Mouse (Mus musculus): ENCODE measurements around the gene 1700018F24Rik. TPM values are rescaled to one million over a fixed set of nuclear protein-coding genes. Genes with fewer than 3 reads are reported as not detected.
A peak's percentile ranks its signal among the peaks of the same experiment; 100 is the strongest.
"Not testable (repeated sequence)": the region's sequence is repeated elsewhere in the genome, so short reads cannot be mapped to it uniquely, and the experiment has no call there.

The 1700018F24Rik gene
- total RNA-seq (2021): not detected

DNA sequence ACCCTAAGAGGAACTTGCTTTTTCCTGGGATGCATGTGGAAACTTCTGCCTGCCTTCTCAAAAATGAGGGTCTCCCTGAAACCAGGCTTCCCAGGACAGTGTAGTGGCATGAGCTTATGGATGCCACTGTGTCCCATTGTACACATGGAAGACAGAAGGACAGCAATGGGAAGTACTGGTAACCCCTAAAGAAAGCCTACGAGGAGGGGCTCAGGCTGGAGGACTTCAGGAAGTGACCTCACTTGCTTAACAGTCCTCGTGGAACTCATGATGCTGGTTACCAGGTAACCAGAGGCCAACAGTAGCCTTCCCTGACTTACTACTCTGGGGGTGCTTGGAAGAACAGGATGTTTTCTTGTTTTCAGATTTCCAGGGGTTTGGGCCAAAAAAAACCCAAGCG is at the start of gene 1700018F24Rik:
TSS of gene 1700018F24Rik (plus strand) at position 301 of the 400 bp plus-strand sequence.
- DNase-seq; intact Hi-C loops (cut with DNase I): not testable (repeated sequence)

DNA sequence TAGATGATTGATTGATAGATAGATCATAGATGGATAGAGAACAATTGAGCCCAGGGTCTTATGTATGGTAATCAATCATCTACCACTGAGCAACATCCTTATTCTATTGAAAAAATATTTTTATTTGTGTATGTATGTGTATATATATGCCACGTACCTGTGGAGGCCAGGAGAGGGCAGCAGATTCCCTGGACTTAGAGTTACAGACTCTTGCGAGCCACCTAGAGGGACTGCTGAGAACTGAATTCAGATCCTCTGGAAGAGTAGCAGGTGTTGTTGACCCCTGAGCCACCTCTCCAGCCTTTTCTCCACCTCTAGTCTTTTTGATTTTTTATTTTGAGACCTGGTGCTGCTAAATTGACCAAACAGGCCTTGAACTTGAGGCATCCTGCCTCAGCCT is 44.3 kb upstream of the 1700018F24Rik start:
- intact Hi-C loops (cut with DNase I): no loop called here

GRCm38 (mm10) chr5:145003362-145003761 is 39.4 kb upstream of the 1700018F24Rik start:
- intact Hi-C loops (cut with DNase I): no loop called here
- DNase-seq: no peak

More for the DNA sequence above, 44.3 kb upstream of the 1700018F24Rik start:
- no peak for DNase-seq

- no peak for DNase-seq
- intact Hi-C loops (cut with DNase I): no loop called here
Measured at GRCm38 (mm10) chr5:145004495-145004894, 38.3 kb upstream of the 1700018F24Rik start.

DNA sequence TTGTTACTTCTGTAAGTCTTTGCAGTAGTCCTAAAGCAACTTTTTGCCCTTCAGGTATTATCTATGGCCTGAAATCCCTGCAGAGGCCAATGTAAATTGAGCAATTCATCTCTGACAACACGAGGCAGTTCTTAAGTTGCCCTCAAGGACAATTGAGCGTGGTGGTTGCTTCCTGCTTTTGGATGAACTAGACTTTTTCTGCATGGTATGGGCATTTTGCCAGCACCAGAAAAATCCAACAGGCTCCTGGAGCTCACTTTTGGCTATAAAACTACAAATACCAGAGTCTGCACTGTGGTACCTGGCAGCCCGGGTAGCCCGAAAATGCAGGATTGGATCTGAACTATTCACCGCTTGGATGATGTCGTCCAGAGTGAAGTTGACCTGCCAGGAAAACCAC is 37.2 kb upstream of the 1700018F24Rik start:
- intact Hi-C loops (cut with DNase I): no loop called here
- DNase-seq: no peak

- DNase-seq: no peak
- intact Hi-C loops (cut with DNase I): no loop called here
Measured at GRCm38 (mm10) chr5:145008878-145009659, 33.7 kb upstream of the 1700018F24Rik start.

DNA sequence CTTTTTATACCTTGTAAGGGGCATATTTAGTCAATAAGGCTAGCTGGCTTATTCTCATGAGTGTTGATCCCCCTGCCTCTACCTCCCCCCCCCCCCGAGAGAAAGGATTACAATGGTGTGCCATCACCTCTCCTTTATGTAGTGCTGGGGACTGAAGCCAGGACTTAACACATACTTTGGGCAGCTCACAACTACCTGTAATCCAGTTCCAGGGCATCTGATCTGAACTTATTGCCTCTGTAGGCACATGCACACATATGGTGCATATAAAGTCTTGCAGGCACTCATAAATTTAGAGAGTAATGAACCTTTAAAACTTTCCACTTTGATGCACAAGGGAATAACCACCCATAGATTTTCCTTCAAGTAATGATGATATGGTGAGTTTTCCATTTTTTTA is 28.5 kb upstream of the 1700018F24Rik start:
- intact Hi-C loops (cut with DNase I): no loop called here

DNA sequence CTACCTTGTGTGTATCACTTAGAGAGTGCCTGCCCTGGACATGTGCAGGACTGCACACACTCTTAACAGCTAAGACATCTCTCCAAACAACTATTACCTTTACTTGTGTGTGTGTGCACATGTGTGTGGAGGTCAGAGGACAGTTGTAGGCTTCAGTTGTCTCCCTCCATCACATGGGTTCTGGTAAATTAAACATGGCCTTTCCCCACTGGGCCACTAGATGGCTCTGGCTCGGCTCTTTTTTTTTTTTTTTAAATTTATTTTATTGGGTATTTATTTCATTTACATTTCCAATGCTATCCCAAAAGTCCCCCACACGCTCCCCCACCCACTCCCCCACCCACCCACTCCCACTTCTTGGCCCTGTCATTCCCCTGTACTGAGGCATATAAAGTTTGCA is 26.0 kb upstream of the 1700018F24Rik start:
- DNase-seq; intact Hi-C loops (cut with DNase I): not testable (repeated sequence)

More for the DNA sequence above, 28.5 kb upstream of the 1700018F24Rik start:
- DNase-seq: no peak

DNA sequence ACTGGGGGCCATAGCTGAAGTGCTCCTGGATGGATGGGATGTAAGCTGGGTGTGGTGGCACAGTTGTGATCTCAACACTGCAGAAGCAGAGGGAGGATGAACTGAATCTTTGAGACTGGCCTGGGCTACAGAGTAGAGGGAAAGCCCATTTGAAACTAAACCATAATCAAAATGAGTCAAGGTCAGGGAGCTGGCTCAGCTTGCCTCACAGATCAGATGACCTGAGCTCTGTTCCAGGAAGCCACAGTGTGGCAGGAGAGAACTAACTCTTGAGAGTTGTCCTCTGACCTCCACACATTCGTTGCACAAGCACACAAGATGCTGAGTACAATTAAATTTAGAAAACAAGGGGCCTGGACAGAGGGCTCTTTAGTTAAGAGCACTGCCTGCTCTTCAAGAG is 22.5 kb upstream of the 1700018F24Rik start:
- intact Hi-C loops (cut with DNase I); DNase-seq: not testable (repeated sequence)

DNA sequence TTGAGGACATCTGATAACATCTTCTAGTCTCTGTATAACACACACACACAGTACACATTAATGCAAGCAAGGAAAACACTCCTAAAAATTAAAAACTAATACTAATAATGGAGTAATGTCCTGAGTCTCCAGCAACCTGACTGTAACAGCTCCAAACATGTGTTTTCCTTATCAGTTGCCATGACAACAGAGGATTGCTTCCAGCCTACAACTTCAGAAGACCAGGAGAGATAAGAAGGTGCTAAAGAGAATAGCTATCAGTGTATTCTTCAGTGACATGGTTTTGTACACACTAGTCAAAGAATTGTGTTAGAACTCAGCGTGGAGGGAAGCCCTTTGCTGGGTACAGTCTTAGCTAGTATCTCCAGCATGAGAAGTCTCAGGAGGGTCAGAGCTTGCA is 22.1 kb upstream of the 1700018F24Rik start:
- DNase-seq; intact Hi-C loops (cut with DNase I): not testable (repeated sequence)

GRCm38 (mm10) chr5:145030476-145030875 is 12.3 kb upstream of the 1700018F24Rik start:
- intact Hi-C loops (cut with DNase I); DNase-seq: not testable (repeated sequence)

DNA sequence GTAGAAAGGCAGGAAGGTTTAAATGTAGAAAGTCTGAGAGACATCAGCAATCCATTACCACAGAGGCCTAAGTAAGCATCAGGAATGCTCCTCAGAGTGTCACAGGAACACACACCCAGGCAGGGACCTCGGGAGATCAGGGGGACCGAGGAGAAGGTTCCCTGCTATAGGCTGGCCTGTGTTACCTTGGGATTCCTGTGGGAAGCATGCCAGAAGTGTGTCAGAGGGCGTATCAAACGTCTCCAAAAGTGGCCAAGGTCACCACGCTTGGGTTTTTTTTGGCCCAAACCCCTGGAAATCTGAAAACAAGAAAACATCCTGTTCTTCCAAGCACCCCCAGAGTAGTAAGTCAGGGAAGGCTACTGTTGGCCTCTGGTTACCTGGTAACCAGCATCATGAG is 10.4 kb upstream of the 1700018F24Rik start, which contains the start of gene Gm4871:
TSS of gene Gm4871 (minus strand) at position 364 of the 400 bp plus-strand sequence.
- DNase-seq; intact Hi-C loops (cut with DNase I): not testable (repeated sequence)

GRCm38 (mm10) chr5:145041628-145042027 is 1.2 kb upstream of the 1700018F24Rik start:
- intact Hi-C loops (cut with DNase I): no loop called here
- peak; percentile 4 for DNase-seq

GRCm38 (mm10) chr5:145054187-145054586 is 11.4 kb downstream of the 1700018F24Rik start:
- intact Hi-C loops (cut with DNase I); DNase-seq: not testable (repeated sequence)

GRCm38 (mm10) chr5:145057907-145058306 is 15.1 kb downstream of the 1700018F24Rik start:
- no peak for DNase-seq
- intact Hi-C loops (cut with DNase I): no loop called here

DNA sequence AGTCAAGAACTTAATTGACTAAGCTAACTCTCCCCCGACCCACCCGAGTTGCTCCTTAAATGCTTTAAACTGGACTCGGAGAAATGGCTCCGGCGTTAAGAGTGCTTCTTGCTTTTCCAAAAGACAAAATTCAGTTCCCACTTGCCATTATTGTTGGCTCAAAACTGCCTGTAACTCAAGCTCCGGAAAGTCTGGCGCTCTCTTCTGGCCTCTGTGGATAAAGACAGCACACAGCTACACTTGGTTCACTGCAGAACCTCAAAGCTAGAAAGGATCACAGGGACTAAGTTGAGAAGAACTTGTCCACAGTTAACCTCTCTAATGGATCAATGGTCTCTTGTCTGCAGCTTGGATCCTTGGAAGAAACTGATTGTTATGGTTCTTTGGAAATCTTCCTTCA is 15.9 kb downstream of the 1700018F24Rik start:
- intact Hi-C loops (cut with DNase I): no loop called here
- no peak for DNase-seq

GRCm38 (mm10) chr5:145059524-145059923 is 16.7 kb downstream of the 1700018F24Rik start:
- intact Hi-C loops (cut with DNase I): no loop called here
- no peak for DNase-seq

DNA sequence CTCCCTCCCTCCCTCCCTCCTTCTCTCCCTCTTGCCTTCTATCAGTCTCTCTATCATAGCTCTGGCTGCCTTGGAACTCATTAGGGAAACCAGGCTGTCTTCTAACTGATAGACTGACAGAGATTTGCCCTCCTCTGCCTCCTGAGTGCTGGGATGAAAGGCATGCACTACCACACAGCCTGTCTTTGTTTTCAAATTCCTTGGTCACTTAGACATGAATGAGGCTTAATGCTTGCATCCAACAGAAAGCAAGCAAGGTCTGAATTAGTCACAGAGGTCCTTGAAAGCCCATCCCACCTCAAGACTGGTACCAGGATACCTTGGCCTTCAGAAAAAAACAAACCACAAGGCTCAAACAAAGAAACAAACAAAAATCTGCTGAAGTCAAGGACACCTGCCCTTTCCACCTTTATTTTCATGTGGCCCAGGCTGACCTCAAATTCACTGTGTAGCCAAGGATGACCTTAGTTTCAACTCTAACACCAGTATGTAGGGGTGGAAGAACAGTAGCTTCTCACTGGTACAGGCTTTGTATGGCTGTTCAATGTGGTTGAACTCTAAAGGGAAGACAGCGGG is 22.1 kb downstream of the 1700018F24Rik start:
- intact Hi-C loops (cut with DNase I): no loop called here
- DNase-seq: no peak

DNA sequence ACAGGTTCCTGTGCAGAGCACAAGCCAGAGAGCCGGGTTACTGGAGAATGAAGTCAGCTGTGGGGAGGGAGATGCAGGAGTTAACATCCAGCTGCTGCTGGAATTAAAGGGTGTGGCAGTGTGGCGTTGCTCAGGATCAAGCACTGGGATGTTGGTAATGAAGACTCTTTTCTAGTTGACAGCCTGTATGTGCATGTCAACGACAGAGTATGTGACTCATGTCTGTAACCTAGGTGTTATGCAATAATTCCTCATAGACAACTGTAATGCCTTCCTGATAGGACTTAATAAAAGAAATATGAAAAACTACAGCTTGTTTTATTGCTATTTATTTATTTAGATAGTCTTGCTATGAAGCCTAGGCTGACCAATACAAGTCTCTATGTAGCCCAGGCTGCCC is 26.1 kb downstream of the 1700018F24Rik start:
- intact Hi-C loops (cut with DNase I): no loop called here
- no peak for DNase-seq

GRCm38 (mm10) chr5:145069707-145070106 is 26.9 kb downstream of the 1700018F24Rik start:
- DNase-seq: peak; percentile 73
- intact Hi-C loops (cut with DNase I): no loop called here

DNA sequence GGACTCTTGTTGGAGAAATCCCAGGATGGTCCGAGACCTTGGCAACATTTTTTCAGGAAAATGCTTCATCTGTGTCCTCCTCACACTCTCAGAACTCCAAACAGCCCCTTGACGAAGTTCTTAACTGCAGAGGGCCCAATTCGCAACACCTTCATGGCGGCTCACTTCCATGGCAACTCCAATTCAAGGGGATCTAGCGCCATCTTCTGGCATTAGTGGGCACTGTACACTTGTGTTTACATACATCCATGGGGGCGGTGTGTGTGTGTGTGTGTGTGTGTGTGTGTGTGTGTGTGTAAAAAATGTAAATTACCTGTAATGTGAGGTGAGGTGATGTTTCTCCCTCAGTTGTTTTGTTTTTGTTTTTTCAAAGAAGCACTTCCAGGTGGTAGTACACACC is 28.6 kb downstream of the 1700018F24Rik start:
- intact Hi-C loops (cut with DNase I): no loop called here

GRCm38 (mm10) chr5:145075081-145075480 is 32.3 kb downstream of the 1700018F24Rik start:
- intact Hi-C loops (cut with DNase I): no loop called here
- DNase-seq: no peak

More for the DNA sequence above, 28.6 kb downstream of the 1700018F24Rik start:
- DNase-seq: peak; percentile 7

All from left cerebral cortex, postnatal 4 days (tissue).